Mouse (Mus musculus): ENCODE measurements around the gene Cldn6. TPM values are rescaled to one million over a fixed set of nuclear protein-coding genes. Genes with fewer than 3 reads are reported as not detected.

Cldn6 gene
- polyA plus RNA-seq, 1 experiment, result 2.5 TPM

GRCm38 (mm10) chr17:23653324-23653723 is 25.7 kb upstream of the Cldn6 start:
- no peaks in the 10 kb centered on the region for H3K36me3 ChIP-seq (ENCODE audit: control insufficient read depth, insufficient read depth, low read length)
- no peaks in the 10 kb centered on the region for H3K4me1 ChIP-seq (ENCODE audit: control insufficient read depth, insufficient read depth, low read length)
- H3K27me3 ChIP-seq (replicated peaks; ENCODE audit: control insufficient read depth, insufficient read depth, low read length), result no peaks in the 10 kb centered on the region
- no peak overlapping the region for H3K27ac ChIP-seq (ENCODE audit: insufficient read depth, low read depth, low read length)
- TF ChIP-seq POLR2A (IDR thresholded peaks at IDR 0.05; ENCODE audit: low read depth, low read length), result no peak
- TF ChIP-seq CTCF (conservative IDR thresholded peaks at IDR 0.05; ENCODE audit: insufficient read depth, insufficient read length, low read depth, low read length), result no peak
- WGBS, result 80% methylated on average over 2 of the region's 2 CpGs
- no peak for DNase-seq
- no peak overlapping the region for H3K4me3 ChIP-seq (ENCODE audit: insufficient read depth, low read depth, low read length)

GRCm38 (mm10) chr17:23654001-23654400 is 25.0 kb upstream of the Cldn6 start:
- Histone ChIP-seq H3K4me1 (ENCODE audit: control insufficient read depth, insufficient read depth, low read length) (no peaks in the 10 kb centered on the region), H3K4me3 (ENCODE audit: insufficient read depth, low read depth, low read length) (no peak overlapping the region), H3K27ac (ENCODE audit: insufficient read depth, low read depth, low read length) (no peak overlapping the region), H3K36me3 (ENCODE audit: control insufficient read depth, insufficient read depth, low read length) (no peaks in the 10 kb centered on the region), H3K27me3 (replicated peaks; ENCODE audit: control insufficient read depth, insufficient read depth, low read length) (no peaks in the 10 kb centered on the region)
- DNase-seq, result no peak
- TF ChIP-seq CTCF (conservative IDR thresholded peaks at IDR 0.05; ENCODE audit: insufficient read depth, insufficient read length, low read depth, low read length) (no peak), POLR2A (IDR thresholded peaks at IDR 0.05; ENCODE audit: low read depth, low read length) (no peak)
- WGBS, result 60% methylated on average over 6 of the region's 6 CpGs

GRCm38 (mm10) chr17:23654410-23654809 is 24.6 kb upstream of the Cldn6 start:
- Histone ChIP-seq H3K27ac (ENCODE audit: insufficient read depth, low read depth, low read length) (no peak overlapping the region), H3K4me1 (ENCODE audit: control insufficient read depth, insufficient read depth, low read length) (no peaks in the 10 kb centered on the region), H3K27me3 (replicated peaks; ENCODE audit: control insufficient read depth, insufficient read depth, low read length) (no peaks in the 10 kb centered on the region), H3K4me3 (ENCODE audit: insufficient read depth, low read depth, low read length) (no peak overlapping the region), H3K36me3 (ENCODE audit: control insufficient read depth, insufficient read depth, low read length) (no peaks in the 10 kb centered on the region)
- 64% methylated on average over 2 of the region's 2 CpGs for WGBS
- no peak for DNase-seq
- TF ChIP-seq POLR2A (IDR thresholded peaks at IDR 0.05; ENCODE audit: low read depth, low read length) (no peak), CTCF (conservative IDR thresholded peaks at IDR 0.05; ENCODE audit: insufficient read depth, insufficient read length, low read depth, low read length) (no peak)

- Histone ChIP-seq H3K27ac (ENCODE audit: insufficient read depth, low read depth, low read length) (no peak overlapping the region), H3K27me3 (replicated peaks; ENCODE audit: control insufficient read depth, insufficient read depth, low read length) (no peaks in the 10 kb centered on the region), H3K4me1 (ENCODE audit: control insufficient read depth, insufficient read depth, low read length) (0 out of 2 replicates have a peak, but pooled peaks cover 3% of the 10 kb centered on the region), H3K4me3 (ENCODE audit: insufficient read depth, low read depth, low read length) (no peak overlapping the region), H3K36me3 (ENCODE audit: control insufficient read depth, insufficient read depth, low read length) (no peaks in the 10 kb centered on the region)
- TF ChIP-seq POLR2A (IDR thresholded peaks at IDR 0.05; ENCODE audit: low read depth, low read length) (no peak), CTCF (conservative IDR thresholded peaks at IDR 0.05; ENCODE audit: insufficient read depth, insufficient read length, low read depth, low read length) (no peak)
- WGBS, result 89% methylated on average over 3 of the region's 3 CpGs
- DNase-seq, result no peak
Measured at GRCm38 (mm10) chr17:23658450-23658849, 20.6 kb upstream of the Cldn6 start.

GRCm38 (mm10) chr17:23660117-23660875 is 18.8 kb upstream of the Cldn6 start, which contains the start of gene Bicdl2:
Bicdl2 (plus strand) TSS chr17:23660506.
- H3K27ac ChIP-seq (ENCODE audit: insufficient read depth, low read depth, low read length), result no peak within 1 kb of the TSS
- no peaks in the 10 kb centered on the region for H3K27me3 ChIP-seq (replicated peaks; ENCODE audit: control insufficient read depth, insufficient read depth, low read length)
- no peaks in the 10 kb centered on the region for H3K36me3 ChIP-seq (ENCODE audit: control insufficient read depth, insufficient read depth, low read length)
- H3K4me3 ChIP-seq (ENCODE audit: insufficient read depth, low read depth, low read length), result peak within 1 kb of the TSS; percentile 56
- no peak for TF ChIP-seq POLR2A (IDR thresholded peaks at IDR 0.05; ENCODE audit: low read depth, low read length)
- peak; percentile 79 for TF ChIP-seq CTCF (conservative IDR thresholded peaks at IDR 0.05; ENCODE audit: insufficient read depth, insufficient read length, low read depth, low read length)
- DNase-seq, result peak; percentile 86
- 2% methylated on average over 27 of the region's 27 CpGs for WGBS
- 0 out of 2 replicates have a peak, but pooled peaks cover 3% of the 10 kb centered on the region for H3K4me1 ChIP-seq (ENCODE audit: control insufficient read depth, insufficient read depth, low read length)

GRCm38 (mm10) chr17:23660876-23661200 is 18.2 kb upstream of the Cldn6 start:
- TF ChIP-seq CTCF (conservative IDR thresholded peaks at IDR 0.05; ENCODE audit: insufficient read depth, insufficient read length, low read depth, low read length) (no peak), POLR2A (IDR thresholded peaks at IDR 0.05; ENCODE audit: low read depth, low read length) (no peak)
- Histone ChIP-seq H3K36me3 (ENCODE audit: control insufficient read depth, insufficient read depth, low read length) (no peaks in the 10 kb centered on the region), H3K4me1 (ENCODE audit: control insufficient read depth, insufficient read depth, low read length) (0 out of 2 replicates have a peak, but pooled peaks cover 3% of the 10 kb centered on the region), H3K27ac (ENCODE audit: insufficient read depth, low read depth, low read length) (no peak overlapping the region), H3K27me3 (replicated peaks; ENCODE audit: control insufficient read depth, insufficient read depth, low read length) (no peaks in the 10 kb centered on the region), H3K4me3 (ENCODE audit: insufficient read depth, low read depth, low read length) (peak overlapping the region; percentile 56)
- 2% methylated on average over 14 of the region's 14 CpGs for WGBS
- DNase-seq, result no peak

GRCm38 (mm10) chr17:23661526-23661925 is 17.5 kb upstream of the Cldn6 start:
- TF ChIP-seq CTCF (conservative IDR thresholded peaks at IDR 0.05; ENCODE audit: insufficient read depth, insufficient read length, low read depth, low read length) (peak; percentile 48), POLR2A (IDR thresholded peaks at IDR 0.05; ENCODE audit: low read depth, low read length) (no peak)
- WGBS, result 3% methylated on average over 9 of the region's 9 CpGs
- Histone ChIP-seq H3K27me3 (replicated peaks; ENCODE audit: control insufficient read depth, insufficient read depth, low read length) (no peaks in the 10 kb centered on the region), H3K4me1 (ENCODE audit: control insufficient read depth, insufficient read depth, low read length) (0 out of 2 replicates have a peak, but pooled peaks cover 3% of the 10 kb centered on the region), H3K4me3 (ENCODE audit: insufficient read depth, low read depth, low read length) (no peak overlapping the region), H3K27ac (ENCODE audit: insufficient read depth, low read depth, low read length) (no peak overlapping the region), H3K36me3 (ENCODE audit: control insufficient read depth, insufficient read depth, low read length) (no peaks in the 10 kb centered on the region)
- peak; percentile 35 for DNase-seq
